Mouse (Mus musculus): ENCODE data around the gene Cep295nl.
A peak's percentile ranks its signal among the peaks of the same experiment; 100 is the strongest.
"Not testable (repeated sequence)": the region's sequence is repeated elsewhere in the genome, so short reads cannot be mapped to it uniquely, and the experiment has no call there.

The Cep295nl gene

DNA sequence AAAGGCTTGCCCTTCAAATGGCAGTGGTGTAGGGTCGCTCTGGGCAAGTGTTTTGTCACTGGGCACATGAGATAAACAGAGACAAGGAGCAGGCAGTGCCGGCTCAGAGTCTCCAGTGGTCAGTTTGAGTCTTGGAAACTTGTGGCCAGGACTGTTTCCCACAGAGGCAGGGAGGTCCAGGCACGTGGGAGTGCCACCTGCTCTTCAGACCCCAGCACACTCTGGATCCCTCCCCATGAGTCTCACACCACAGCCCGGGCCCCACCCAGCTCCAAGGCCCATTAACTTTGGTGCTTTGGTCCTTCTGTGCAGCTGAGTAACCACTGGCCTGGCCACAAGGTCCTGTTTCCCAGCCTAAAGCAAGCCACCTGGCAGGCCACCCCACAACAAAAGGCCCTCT is 20.3 kb downstream of the Cep295nl start:
- no peak for DNase-seq (ENCODE audit: low read depth, low spot score)

DNA sequence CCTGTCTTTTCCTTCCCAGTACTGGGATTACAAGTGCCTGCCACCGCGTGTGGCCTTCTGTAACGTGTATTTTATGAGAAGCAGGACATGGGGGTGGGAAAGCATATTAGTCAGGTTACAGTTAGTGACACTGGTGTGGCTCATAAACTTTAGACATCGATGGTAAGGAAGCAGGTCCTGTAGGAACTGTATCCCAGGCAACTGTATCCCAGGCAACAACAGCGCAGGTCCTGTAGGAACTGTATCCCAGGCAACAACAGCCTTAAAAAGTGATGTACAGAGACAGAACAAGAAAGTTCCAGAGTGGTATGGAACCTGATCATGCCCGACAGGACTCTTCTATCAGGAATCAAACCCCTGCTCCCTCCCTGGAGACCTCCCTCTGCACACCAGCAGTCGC is 20.8 kb downstream of the Cep295nl start:
- DNase-seq (ENCODE audit: low read depth, low spot score): no peak

- no peak for DNase-seq (ENCODE audit: low read depth, low spot score)
Measured at GRCm38 (mm10) chr11:118318678-118319077, 23.6 kb downstream of the Cep295nl start.

GRCm38 (mm10) chr11:118317129-118317528 is 25.2 kb downstream of the Cep295nl start:
- peak; percentile 31 for DNase-seq (ENCODE audit: low read depth, low spot score)

DNA sequence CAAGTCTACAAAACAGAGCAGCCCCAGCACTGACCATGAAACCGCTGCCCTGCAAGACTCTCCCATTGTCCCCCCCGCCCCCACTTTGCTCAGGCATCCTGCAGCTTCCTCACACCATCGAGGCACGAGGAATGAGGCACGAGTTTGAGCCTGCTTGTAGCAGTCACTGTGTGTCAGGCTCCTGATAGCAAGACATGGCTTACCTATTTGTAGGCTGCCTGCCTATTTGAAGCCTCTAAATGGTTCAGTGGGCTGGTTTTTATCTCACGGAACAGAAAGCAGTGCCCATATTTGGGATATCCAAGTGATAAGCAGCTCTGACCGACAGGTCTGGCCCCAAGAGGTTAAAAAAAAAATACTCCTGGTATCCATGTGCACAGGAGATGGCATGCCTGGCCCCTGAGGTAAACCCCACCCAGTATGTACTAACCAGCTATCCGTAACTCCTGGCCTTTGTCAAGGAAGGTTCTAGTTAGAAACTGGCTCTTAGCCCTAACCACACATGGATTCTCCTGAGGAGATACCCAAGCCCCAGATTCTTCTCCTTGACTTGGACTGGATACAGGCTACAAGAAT is 26.0 kb downstream of the Cep295nl start:
- no peak for DNase-seq (ENCODE audit: low read depth, low spot score)

DNA sequence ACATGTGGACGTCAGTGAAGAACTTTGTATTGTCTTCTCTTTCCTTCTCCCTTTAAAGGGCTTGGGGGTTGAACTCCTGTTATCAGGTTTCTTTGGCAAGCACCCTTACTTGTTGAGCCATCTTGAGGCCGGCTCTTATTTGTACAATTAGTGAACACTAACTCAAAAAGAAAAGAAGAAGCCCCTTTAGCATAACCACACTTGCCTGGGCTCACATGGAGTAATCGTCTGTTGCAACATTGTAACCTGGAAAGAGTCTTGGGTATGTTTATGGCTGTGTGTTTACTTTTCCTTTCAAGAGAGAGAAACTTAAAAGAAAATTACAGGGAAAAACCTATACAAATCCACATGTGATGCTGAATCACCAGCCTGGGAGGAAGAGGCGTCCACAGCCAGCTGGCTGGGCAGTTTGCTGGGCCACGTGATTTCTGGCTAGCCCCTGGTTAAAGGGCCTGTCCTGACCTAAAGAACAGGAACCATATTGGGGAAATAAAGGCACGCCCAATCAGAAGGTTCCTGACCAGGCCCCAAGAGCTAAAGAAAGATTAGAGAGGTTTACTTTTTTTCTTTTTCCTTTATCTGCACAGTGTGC is 30.1 kb downstream of the Cep295nl start:
- no peak for DNase-seq (ENCODE audit: low read depth, low spot score)

- DNase-seq (ENCODE audit: low read depth, low spot score): not testable (repeated sequence)
Measured at GRCm38 (mm10) chr11:118307962-118308361, 34.3 kb downstream of the Cep295nl start.

DNA sequence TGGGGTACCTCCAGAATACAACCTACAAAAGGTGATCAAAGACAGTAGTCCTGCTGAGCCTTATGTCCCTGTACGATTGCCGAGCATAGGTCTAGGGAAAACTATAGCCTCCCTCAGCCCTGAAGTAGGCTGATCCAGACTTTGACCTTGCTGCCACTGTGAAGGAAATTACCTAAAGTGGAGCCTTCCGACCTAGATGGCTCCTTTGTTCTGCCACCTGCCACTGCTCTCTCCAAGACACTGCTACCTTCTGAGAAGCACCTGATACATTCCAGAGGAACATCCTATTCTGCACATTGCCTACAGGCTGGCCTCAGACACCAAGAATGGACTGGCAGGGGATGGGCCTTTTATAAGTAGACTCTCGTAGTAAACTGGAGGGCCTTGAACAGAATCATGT is 38.3 kb downstream of the Cep295nl start:
- not testable (repeated sequence) for DNase-seq (ENCODE audit: low read depth, low spot score)

- no peak for DNase-seq (ENCODE audit: low read depth, low spot score)
Measured at GRCm38 (mm10) chr11:118298810-118299209, 43.5 kb downstream of the Cep295nl start.

- no peak for DNase-seq (ENCODE audit: low read depth, low spot score)
Measured at GRCm38 (mm10) chr11:118297967-118298366, 44.3 kb downstream of the Cep295nl start.

GRCm38 (mm10) chr11:118295026-118295425 is 47.3 kb downstream of the Cep295nl start:
- no peak for DNase-seq (ENCODE audit: low read depth, low spot score)

DNA sequence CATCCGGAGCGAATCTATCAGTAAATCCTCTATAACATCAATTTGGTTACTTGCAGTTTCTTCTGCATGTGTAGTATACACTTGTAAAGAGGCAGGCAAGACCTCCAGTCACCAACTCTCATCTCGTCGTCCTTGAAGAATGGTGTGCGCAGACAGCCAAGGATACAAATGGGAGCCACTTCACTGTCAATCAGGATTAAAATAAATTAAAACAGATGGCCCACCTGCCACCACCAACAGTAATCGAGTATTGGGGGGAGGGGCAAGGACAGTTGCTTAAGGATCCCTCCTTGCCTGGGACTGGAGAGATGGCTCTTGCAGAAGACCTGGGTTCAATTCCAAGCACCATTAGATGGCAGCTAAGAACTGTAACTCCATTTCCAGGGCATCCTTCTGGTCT is 49.6 kb downstream of the Cep295nl start:
- DNase-seq (ENCODE audit: low read depth, low spot score): no peak

GRCm38 (mm10) chr11:118289999-118290889 is 52.1 kb downstream of the Cep295nl start, which contains the start of gene Usp36:
Usp36 (minus strand) TSS chr11:118290244.
- DNase-seq (ENCODE audit: low read depth, low spot score): peak; percentile 94

DNA sequence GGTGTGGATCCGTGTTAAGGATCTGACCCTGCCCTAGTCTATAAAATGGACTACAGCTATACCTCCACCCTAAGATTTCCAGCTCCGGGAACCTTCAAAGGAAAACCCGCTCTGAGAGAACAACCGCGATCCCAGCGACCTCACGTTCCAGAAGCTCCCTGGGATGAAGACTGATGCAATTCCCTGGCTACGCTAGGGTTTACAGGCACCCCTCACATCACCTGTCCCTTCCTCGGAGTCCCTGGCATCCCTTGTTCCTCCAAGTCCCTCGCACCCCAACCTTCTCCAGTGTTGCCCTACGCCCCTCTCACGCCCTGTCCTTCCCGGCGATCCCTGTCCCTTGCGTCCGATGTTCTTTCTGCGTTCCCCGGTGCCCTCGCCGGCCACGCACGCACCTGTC is 52.7 kb downstream of the Cep295nl start:
- no peak for DNase-seq (ENCODE audit: low read depth, low spot score)

- DNase-seq (ENCODE audit: low read depth, low spot score): no peak
Measured at GRCm38 (mm10) chr11:118289037-118289511, 53.2 kb downstream of the Cep295nl start.

DNA sequence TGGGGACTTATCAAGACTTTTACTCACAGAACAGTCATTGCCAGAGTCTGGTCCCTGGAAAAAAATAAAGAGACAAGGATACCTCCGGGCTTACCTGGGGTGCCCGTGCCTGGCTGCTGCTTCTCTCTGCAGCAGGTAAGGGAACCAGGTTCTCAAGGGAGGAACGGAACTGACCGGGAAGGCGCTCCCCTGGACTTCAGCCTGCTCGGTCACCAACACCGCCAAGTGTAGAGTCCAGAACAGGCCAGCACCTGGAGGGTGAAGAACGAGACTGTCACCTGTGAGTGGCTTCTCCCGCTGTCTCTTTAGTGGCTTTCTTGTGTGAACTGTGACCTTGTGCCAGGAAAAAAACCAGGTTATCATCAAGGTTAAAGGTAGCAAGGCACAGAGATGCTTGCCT is 54.7 kb downstream of the Cep295nl start:
- no peak for DNase-seq (ENCODE audit: low read depth, low spot score)

- no peak for DNase-seq (ENCODE audit: low read depth, low spot score)
Measured at GRCm38 (mm10) chr11:118286434-118286833, 55.9 kb downstream of the Cep295nl start.

DNA sequence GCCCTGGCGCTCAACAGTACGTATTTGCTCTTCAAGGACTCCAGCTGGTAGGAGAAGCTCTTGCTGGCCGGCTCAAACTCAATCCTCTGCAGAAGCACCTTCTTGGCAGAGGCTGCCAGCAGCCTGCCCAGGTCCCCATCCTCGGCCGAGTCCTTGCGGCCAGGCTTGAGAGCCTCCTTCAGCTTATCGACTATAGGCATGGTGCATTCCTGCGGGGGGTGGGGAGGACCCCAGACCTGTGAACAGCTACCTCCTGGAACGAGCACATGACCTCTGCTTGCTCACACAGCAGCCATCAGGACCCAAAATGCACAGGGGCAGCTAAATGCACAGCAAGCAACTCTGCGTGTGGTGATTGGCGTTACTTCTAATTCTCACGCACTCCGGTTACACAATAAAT is 56.5 kb downstream of the Cep295nl start:
- no peak for DNase-seq (ENCODE audit: low read depth, low spot score)

Data from c-Kit-negative CD71-positive TER-119-positive erythroid progenitor cells, embryonic 14.5 days (primary cell).